In genomic region chr11:75930208-75930607, GRCm38 (mm10) we compare ENCODE assay signal across 13 mouse cellular contexts. TPM values are rescaled to one million over a fixed set of nuclear protein-coding genes. Genes with fewer than 3 reads are reported as not detected.
"Had no signal": no experiment of that assay in that cellular context is flagged by ENCODE, and none has a peak within 500 bp of the region (broad histone marks: within the 10 kb centered on the region; RNA-seq: fewer than 3 reads in every experiment).

No protein-coding gene starts in this region.

- H3K9me3 ChIP-seq: megakaryocyte, embryonic 14.5 days; midbrain, embryonic 12.5 days; neural tube, embryonic 12.5 days had no signal

- H3K4me2 ChIP-seq: lung, embryonic 14.5 days; midbrain, embryonic 12.5 days; neural tube, embryonic 12.5 days had no signal

- H3K4me3 ChIP-seq: megakaryocyte, embryonic 14.5 days; midbrain, embryonic 12.5 days; neural tube, embryonic 12.5 days had no signal

- DNase-seq: lung, embryonic 14.5 days; lung, postnatal 10 days; midbrain, embryonic 14.5 days; right cerebral cortex, postnatal 14 days; spleen, adult 18-20 months; thymus, adult 18-20 months; thymus, postnatal 14 days; thymus, postnatal 36 days had no signal

- H3K9ac ChIP-seq: liver, embryonic 14.5 days; lung, embryonic 14.5 days; midbrain, embryonic 12.5 days; neural tube, embryonic 12.5 days had no signal

- H3K27me3 ChIP-seq: midbrain, embryonic 12.5 days; neural tube, embryonic 12.5 days had no signal

- H3K27ac ChIP-seq: liver, embryonic 14.5 days; macrophage; midbrain, embryonic 12.5 days; neural tube, embryonic 12.5 days had no signal

- H3K36me3 ChIP-seq: midbrain, embryonic 12.5 days; neural tube, embryonic 12.5 days had no signal

RNA-seq across cellular contexts. Expression of gene Rph3al, which starts 8.0 kb away (rescaled TPM):
- polyA plus RNA-seq: macrophage had no signal
